Mouse (Mus musculus): ENCODE measurements at regions not wholly inside any gene's neighbourhood (a gene's known extent, or its start where the extent isn't known, plus 50 kb on each side); places are given as distances from the start of the nearest gene placed in this dataset.
A peak's percentile ranks its signal among the peaks of the same experiment; 100 is the strongest.

DNA sequence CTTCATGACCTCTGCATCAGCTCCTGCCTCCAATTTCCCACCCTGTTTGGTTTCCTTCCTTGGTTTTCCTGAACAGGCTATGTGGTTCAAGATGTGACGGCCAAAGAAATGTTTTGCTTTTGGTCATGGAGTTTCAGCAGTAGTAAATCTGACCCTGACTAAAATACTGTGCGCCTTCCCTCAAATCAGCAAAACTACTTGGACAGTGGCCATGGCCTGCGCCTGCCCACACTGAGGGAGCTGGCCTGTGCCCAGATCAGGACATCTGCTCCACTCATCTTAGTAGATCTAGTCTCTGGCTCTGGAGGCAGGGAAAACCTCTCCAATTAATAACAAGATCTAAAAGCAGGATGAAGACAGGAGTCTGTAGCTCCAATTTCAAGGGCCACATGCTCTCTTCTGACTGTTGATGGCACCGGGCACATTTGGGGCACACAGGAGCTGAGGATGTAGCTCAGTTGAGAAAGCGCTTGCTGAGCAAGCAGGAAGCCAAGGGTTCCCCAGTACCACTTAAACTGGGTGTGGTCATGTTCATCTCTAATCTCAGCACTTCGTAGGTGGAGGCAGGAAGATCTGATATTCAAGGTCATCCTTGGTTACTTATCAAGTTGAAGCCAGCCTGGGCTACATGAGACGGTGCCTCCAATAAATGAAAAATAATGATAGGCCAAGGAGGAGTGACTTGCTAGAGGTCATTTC lies 96.6 kb upstream of the Mrps10 start:
- Histone ChIP-seq H3K27ac (ENCODE audit: control insufficient read depth, insufficient read depth, low read depth, low read length) (no peak overlapping the region), H3K36me3 (ENCODE audit: control insufficient read depth, insufficient read depth, low read length) (no peaks in the 10 kb centered on the region), H3K27me3 (ENCODE audit: control insufficient read depth, insufficient read depth, low read length) (no peaks in the 10 kb centered on the region), H3K4me3 (ENCODE audit: control insufficient read depth, low read depth, low read length) (no peak overlapping the region), H3K4me1 (ENCODE audit: control insufficient read depth, insufficient read depth, low read length) (no peaks in the 10 kb centered on the region)
- no peak for TF ChIP-seq CTCF (IDR thresholded peaks at IDR 0.05; ENCODE audit: control insufficient read depth, insufficient read depth, insufficient replicate concordance, low read depth, low read length)
- no peak for TF ChIP-seq POLR2A (IDR thresholded peaks at IDR 0.05; ENCODE audit: control insufficient read depth, low read depth, low read length)

DNA sequence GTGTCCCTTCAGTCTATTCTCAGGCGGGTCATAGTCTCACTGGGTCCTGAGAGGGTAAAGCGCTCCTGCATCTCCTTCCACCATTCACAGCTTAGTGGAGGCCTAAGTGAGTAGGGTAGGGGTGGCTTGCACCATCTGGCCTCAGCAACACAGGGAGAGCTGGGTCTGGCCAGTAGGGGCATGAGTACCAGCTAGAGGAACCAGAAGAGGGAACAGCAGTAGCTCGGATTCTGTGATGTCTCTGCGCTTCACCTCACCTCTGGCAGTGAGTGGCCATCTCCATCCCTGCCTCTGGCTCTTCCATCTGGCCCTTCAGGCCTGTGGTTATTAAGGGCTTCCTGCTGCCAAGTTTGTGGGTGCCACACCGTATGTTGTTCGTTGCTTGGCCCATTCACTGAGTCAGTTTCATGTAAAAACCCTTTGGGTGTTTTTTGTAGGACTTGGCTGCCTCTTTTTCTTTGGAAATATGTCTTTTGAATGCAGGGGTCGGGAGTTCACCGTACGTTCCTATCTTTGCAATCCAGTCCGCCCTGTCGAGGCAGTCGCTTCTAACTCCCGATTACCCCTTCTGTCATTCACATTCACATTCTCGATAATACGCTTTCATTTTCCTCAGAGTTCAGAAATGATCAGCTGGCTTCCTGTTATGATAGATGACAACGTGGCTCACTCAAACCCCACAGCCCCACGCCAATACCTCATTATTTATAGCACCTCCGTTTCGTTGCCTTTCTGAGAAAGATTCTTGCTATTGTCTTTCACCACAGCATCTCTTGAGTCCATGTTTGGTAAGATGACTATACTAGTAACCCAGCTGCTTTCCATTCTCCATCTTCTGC lies 99.4 kb upstream of the Mrps10 start:
- Histone ChIP-seq H3K27ac (ENCODE audit: control insufficient read depth, insufficient read depth, low read depth, low read length) (no peak overlapping the region), H3K4me3 (ENCODE audit: control insufficient read depth, low read depth, low read length) (no peak overlapping the region), H3K36me3 (ENCODE audit: control insufficient read depth, insufficient read depth, low read length) (no peaks in the 10 kb centered on the region), H3K4me1 (ENCODE audit: control insufficient read depth, insufficient read depth, low read length) (no peaks in the 10 kb centered on the region), H3K27me3 (ENCODE audit: control insufficient read depth, insufficient read depth, low read length) (no peaks in the 10 kb centered on the region)
- TF ChIP-seq CTCF (IDR thresholded peaks at IDR 0.05; ENCODE audit: control insufficient read depth, insufficient read depth, insufficient replicate concordance, low read depth, low read length) (no peak), POLR2A (IDR thresholded peaks at IDR 0.05; ENCODE audit: control insufficient read depth, low read depth, low read length) (no peak)

DNA sequence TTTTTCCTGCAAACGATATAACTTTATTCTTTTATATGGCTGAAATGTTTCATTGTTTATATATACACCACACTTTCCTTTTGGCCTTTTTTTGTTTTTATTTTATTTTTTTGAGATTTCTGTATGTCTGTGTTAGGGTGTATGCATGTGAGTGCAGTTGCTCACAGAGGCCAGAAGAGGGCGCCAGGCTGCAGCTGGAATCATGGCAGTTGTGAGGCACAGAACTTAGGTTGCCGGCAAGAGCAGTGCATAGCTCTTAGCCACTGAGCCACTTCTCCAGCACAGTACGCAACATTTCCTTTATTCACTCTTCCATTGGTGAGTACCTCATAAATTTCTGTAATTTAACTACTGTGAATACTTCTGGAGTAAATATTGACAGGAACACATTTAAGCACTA lies 100.8 kb upstream of the Mrps10 start:
- no peaks in the 10 kb centered on the region for H3K36me3 ChIP-seq (ENCODE audit: control insufficient read depth, insufficient read depth, low read length)
- H3K27ac ChIP-seq (ENCODE audit: control insufficient read depth, insufficient read depth, low read depth, low read length) = no peak overlapping the region
- H3K27me3 ChIP-seq (ENCODE audit: control insufficient read depth, insufficient read depth, low read length) = no peaks in the 10 kb centered on the region
- H3K4me3 ChIP-seq (ENCODE audit: control insufficient read depth, low read depth, low read length) = no peak overlapping the region
- no peaks in the 10 kb centered on the region for H3K4me1 ChIP-seq (ENCODE audit: control insufficient read depth, insufficient read depth, low read length)
- TF ChIP-seq CTCF (IDR thresholded peaks at IDR 0.05; ENCODE audit: control insufficient read depth, insufficient read depth, insufficient replicate concordance, low read depth, low read length) = peak; percentile 88; the same call in 1 of the 2 replicates
- no peak for TF ChIP-seq POLR2A (IDR thresholded peaks at IDR 0.05; ENCODE audit: control insufficient read depth, low read depth, low read length)

DNA sequence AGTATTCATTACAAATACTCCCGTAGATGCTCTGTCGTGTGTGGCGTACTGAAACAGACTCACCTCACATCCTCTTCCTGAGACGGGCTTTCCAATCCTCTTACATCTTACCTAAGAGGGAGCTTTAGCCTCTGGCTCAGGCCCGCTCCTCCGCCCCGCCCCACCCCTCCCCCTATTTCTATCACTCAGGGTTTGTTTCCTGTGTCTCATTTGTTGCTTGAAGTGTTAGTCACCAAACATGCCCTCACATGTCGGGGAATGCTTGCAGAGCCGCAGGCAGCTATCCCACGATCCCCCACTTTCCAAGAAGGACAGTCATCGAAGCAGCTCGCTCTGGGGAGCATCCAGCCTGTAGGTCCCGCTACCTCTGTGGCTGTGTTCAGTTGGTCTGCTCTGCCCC lies 101.6 kb upstream of the Mrps10 start:
- no peak overlapping the region for H3K27ac ChIP-seq (ENCODE audit: control insufficient read depth, insufficient read depth, low read depth, low read length)
- no peaks in the 10 kb centered on the region for H3K27me3 ChIP-seq (ENCODE audit: control insufficient read depth, insufficient read depth, low read length)
- H3K4me1 ChIP-seq (ENCODE audit: control insufficient read depth, insufficient read depth, low read length) = no peaks in the 10 kb centered on the region
- no peak overlapping the region for H3K4me3 ChIP-seq (ENCODE audit: control insufficient read depth, low read depth, low read length)
- TF ChIP-seq CTCF (IDR thresholded peaks at IDR 0.05; ENCODE audit: control insufficient read depth, insufficient read depth, insufficient replicate concordance, low read depth, low read length) (no peak), POLR2A (IDR thresholded peaks at IDR 0.05; ENCODE audit: control insufficient read depth, low read depth, low read length) (no peak)
- H3K36me3 ChIP-seq (ENCODE audit: control insufficient read depth, insufficient read depth, low read length) = no peaks in the 10 kb centered on the region

DNA sequence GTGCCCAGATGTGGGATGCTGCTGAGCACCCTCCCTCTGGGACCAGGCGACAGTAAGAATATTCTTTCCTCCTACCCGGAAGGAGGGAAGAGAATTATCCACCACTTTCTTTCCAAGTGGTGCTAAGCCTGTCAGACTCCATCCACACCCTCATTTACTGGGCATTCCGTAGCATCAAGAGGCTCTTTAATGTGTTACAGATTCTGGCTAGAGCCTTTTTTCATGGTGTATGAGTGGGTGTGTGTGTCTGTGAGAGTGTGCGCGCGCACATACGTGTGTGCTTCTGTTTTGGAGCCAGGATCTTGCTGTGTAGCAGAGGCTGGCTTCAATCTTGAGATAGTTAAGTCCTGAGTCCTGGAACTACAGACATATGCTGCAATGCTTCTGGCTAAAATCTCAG lies 102.4 kb upstream of the Mrps10 start:
- no peaks in the 10 kb centered on the region for H3K4me1 ChIP-seq (ENCODE audit: control insufficient read depth, insufficient read depth, low read length)
- H3K36me3 ChIP-seq (ENCODE audit: control insufficient read depth, insufficient read depth, low read length) = no peaks in the 10 kb centered on the region
- no peaks in the 10 kb centered on the region for H3K27me3 ChIP-seq (ENCODE audit: control insufficient read depth, insufficient read depth, low read length)
- no peak for TF ChIP-seq POLR2A (IDR thresholded peaks at IDR 0.05; ENCODE audit: control insufficient read depth, low read depth, low read length)
- no peak for TF ChIP-seq CTCF (IDR thresholded peaks at IDR 0.05; ENCODE audit: control insufficient read depth, insufficient read depth, insufficient replicate concordance, low read depth, low read length)
- no peak overlapping the region for H3K27ac ChIP-seq (ENCODE audit: control insufficient read depth, insufficient read depth, low read depth, low read length)
- no peak overlapping the region for H3K4me3 ChIP-seq (ENCODE audit: control insufficient read depth, low read depth, low read length)

DNA sequence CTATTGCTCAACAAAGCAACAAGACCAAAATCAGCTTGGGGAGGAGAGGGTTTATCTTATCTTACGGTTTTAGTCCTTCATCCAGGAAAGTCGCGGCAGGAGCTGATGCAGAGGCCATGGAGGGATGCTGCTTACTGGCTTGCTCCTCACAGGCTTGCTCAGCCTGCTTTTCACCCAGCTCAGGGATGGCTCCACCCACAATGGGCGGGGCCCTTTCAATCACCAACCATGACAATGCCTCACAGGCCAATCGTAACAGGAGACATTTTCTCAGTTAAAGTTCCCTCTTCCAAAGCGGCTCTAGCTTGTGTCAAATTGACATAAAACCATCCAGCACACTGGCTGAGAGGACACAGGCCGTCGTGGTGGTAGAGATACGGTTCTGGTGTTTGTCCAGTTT lies 105.7 kb upstream of the Mrps10 start:
- no peak overlapping the region for H3K27ac ChIP-seq (ENCODE audit: control insufficient read depth, insufficient read depth, low read depth, low read length)
- H3K4me3 ChIP-seq (ENCODE audit: control insufficient read depth, low read depth, low read length) = no peak overlapping the region
- H3K36me3 ChIP-seq (ENCODE audit: control insufficient read depth, insufficient read depth, low read length) = no peaks in the 10 kb centered on the region
- H3K4me1 ChIP-seq (ENCODE audit: control insufficient read depth, insufficient read depth, low read length) = no peaks in the 10 kb centered on the region
- TF ChIP-seq CTCF (IDR thresholded peaks at IDR 0.05; ENCODE audit: control insufficient read depth, insufficient read depth, insufficient replicate concordance, low read depth, low read length) (no peak), POLR2A (IDR thresholded peaks at IDR 0.05; ENCODE audit: control insufficient read depth, low read depth, low read length) (no peak)
- no peaks in the 10 kb centered on the region for H3K27me3 ChIP-seq (ENCODE audit: control insufficient read depth, insufficient read depth, low read length)

DNA sequence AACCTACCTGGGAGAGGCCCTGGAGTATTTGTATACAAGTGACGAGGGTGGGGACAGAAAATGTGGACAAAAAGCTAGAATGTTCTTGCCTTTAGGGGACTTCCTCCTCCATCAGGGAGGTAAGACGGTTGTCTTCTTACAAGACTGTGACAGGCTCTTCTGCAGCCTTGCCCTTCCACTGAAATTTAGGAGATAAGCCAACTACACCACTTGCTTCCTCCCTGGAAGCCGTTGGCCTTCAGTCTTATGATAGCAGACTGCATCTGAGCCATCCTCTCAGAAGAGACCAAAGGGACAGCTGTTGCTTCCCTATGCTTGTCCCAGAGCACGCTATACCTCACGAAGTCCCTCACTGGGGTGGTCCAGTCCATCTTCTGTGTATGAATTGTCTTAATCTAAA lies 106.5 kb upstream of the Mrps10 start:
- Histone ChIP-seq H3K4me3 (ENCODE audit: control insufficient read depth, low read depth, low read length) (no peak overlapping the region), H3K27me3 (ENCODE audit: control insufficient read depth, insufficient read depth, low read length) (no peaks in the 10 kb centered on the region), H3K36me3 (ENCODE audit: control insufficient read depth, insufficient read depth, low read length) (no peaks in the 10 kb centered on the region), H3K4me1 (ENCODE audit: control insufficient read depth, insufficient read depth, low read length) (no peaks in the 10 kb centered on the region), H3K27ac (ENCODE audit: control insufficient read depth, insufficient read depth, low read depth, low read length) (no peak overlapping the region)
- no peak for TF ChIP-seq CTCF (IDR thresholded peaks at IDR 0.05; ENCODE audit: control insufficient read depth, insufficient read depth, insufficient replicate concordance, low read depth, low read length)
- no peak for TF ChIP-seq POLR2A (IDR thresholded peaks at IDR 0.05; ENCODE audit: control insufficient read depth, low read depth, low read length)

All from testis, adult 2 months (tissue).